Mouse (Mus musculus) left cerebral cortex, postnatal 25 days (tissue): ENCODE results near the gene Zbtb8os. TPM values are rescaled to one million over a fixed set of nuclear protein-coding genes. Genes with fewer than 3 reads are reported as not detected.
"Not testable (repeated sequence)": the region's sequence is repeated elsewhere in the genome, so short reads cannot be mapped to it uniquely, and the experiment has no call there.

Experiments
- DNase-seq, 2 experiments: peaks; one replicate each; pipeline ENCODE4 v3.0.0; 2022; ENCODE audit warnings: low spot score in 2 of 2, mixed read lengths in 1 of 2
- intact Hi-C: fragments of 180-260 bp; cut with DNase I; formaldehyde crosslinking; loops from one replicate; pipeline ENCODE4 v1.15.1; 2025
- total RNA-seq, 2 experiments: library from RNA; stranded (reverse); gene quantifications; 2 replicates each; pipeline ENCODE4 v1.2.3; 2021

Zbtb8os gene
- total RNA-seq, 2 experiments from 2014 or later, result 23.8 to 26.4 TPM

DNA sequence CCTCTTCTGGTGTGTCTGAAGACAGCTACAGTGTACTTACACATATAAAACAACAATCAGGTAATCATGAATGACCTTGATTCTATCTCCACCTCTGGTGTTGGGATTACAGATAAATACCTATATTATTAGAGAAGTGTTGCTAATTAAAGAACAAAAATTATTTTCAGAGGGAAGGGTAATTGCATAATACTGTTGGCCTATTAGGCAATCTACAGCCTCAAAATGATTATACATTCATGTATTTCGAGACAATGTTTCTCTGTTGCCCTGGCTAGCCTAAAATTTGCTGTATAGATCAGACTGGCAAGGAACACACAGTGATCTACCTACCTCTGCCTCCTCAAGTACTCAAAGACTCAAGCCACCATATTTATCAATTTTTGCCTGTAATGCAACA is 12.0 kb upstream of the Zbtb8os start:
- DNase-seq, result no peak
- intact Hi-C loops, result no loop called here

DNA sequence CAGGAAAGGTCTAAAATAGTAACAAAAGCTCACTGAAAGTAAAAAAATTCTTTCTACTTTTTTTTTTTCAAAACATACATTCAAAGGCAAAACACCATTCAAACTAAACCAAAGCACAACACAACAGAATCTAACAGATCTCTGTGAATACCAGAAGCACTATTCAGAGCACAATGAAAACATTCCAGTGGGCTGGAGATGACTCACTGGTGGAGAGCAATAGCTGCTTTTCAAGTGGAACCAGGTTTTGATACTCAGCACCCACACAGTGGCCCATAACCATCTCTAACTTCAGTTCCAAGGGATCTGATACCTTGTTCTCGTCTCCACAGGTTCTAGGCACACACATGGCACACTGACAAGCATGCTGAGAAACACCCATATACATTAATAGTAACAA is 10.7 kb upstream of the Zbtb8os start:
- intact Hi-C loops, result no loop called here
- DNase-seq, result peak in 1 of 2 experiments; percentile 64

DNA sequence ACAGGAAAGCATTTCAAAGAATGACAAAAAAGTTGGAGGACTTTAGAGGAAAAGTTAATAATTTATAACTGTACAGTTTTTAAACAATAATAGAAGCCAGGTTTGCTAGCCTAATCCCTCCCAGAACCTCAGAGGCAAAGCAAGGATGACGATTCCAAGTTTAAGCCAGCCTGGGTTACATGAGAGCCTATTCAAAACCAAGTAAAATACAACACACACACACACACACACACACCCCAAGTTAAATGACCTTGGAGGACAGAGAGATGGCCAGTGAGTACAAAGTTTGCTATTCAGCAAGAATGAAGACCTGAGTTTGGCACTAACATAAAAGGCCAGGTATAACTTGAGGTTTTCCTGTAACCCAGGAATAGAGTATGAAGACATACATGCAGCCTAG is 9.3 kb upstream of the Zbtb8os start:
- no peak for DNase-seq
- intact Hi-C loops, result no loop called here

DNA sequence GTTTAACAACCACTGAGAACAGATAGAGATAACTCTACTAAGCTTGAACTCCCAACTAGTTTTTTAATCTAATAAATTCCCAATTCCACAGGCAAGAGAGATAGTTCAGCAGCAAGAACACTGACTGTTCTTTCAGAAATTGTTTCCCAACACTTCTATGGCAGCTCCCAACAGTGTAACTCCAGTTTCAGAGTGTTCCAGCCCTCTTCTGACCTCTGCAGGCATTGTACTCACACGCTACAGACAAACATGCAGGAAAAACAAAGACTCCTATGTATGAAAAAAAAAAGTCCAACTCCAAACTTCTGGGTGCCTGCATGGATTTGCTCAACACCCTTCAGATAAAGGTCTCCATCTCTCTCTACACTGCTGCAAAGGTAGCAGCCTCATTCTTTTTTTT is 2.6 kb upstream of the Zbtb8os start:
- intact Hi-C loops, result no loop called here
- no peak for DNase-seq

DNA sequence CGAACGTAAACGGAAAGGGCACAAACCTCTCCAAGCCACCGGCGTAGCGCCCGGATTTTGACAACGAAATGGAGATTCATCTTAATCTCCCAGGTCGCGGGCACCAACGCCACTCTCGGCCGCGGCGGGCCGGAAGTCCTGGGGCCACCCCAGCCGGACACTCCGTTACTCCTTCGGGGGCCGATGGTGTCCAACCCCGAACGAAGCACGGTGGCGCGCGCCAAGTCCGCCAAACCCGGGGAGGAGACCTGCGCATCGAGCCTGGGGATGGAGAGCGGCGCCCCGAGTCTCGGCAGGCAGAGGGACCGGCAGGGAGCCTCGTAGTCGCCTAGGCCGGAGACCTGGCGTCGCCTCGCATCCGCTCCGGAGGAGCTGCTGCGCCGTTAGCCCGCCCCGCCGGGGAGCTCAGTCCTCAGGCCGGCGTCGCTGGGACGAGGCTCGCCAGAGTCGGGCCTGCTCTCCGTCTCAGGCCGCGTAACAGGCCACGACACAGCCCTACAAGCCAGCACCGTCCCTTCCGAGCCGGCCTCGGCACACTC is 749 bp upstream of the Zbtb8os start:
- intact Hi-C loops, result loop anchor here (1.0 kb wide), 1 partner anchor 127 kb away; the partner anchor contains the start of gene Bsdc1
- no peak for DNase-seq

DNA sequence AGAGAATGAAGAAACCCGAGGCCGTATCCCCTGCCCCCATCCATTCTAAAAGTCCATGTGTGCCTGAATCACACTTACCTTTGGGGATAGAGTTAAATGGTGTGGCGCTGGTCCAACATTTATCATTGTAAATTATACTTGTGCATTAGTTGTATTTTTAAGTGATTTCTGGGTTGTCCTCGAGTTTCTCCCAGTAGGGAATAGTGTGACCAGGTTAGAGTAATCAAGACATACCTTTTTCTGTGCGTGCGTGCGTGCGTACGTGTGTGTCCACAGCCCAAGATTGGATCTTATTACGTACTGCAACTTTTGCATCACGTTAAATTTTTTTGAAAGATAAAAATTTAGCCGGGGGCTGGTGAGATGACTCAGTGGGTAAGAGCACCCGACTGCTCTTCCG is 796 bp downstream of the Zbtb8os start:
- DNase-seq, result no peak
- intact Hi-C loops, result no loop called here

DNA sequence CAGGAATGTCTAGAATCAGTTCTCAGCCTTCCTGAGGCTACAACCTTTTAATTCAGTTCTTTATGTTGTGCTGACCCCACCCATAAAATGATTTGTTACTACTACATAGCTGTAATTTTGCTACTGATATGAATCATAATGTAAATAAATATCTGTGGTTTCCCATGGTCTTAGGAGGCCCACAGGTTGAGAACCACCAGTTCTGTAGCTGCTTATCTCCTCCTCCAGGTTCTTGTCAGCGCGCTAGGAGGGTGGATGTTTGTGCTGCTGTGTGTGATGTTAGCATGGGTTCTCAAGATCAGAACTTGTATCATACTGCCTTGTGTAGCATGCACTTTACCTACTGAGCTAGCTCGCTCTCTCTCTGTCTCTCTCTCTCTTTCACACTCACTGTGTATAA is 4.2 kb downstream of the Zbtb8os start:
- DNase-seq, result no peak
- intact Hi-C loops, result no loop called here

DNA sequence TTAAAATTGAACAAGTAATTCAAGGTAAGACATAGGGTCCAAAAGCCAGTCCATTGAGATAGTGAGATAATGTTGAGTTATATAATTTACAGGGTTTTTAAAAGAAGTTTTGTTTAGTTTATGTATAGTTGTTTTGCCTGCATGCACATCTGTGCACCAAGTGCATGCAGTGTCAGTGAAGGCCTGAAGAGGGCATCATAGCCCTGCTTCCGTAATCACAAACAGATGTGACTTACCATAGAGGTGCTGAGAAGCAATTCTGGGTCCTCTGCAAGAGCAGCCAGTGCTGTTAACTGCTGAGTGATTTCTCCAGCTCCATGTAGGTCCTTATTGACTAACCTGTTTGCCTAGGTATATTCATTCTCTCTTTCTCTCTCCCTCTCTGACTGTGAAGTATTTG is 6.4 kb downstream of the Zbtb8os start:
- intact Hi-C loops, result no loop called here

DNA sequence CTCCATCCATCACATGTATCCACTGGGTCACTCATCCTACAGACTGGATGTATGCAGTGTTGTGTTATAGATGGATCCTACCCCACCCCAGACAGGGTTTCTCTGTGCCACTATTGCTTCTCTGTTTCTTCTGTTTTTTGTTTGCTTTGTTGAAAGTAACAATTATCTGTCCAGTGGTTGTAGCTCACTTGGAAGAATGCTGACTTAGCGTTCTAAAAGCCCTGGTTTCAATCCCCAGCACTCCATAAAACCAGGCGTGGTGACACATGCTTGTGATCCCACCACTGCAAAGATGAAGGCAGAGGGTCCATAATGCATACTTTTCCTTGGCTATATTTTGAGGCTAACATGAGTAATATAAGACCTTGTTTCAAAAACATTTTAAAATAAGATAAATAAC is 7.2 kb downstream of the Zbtb8os start:
- no peak for DNase-seq
- intact Hi-C loops, result no loop called here

More for the DNA sequence above, 6.4 kb downstream of the Zbtb8os start:
- no peak for DNase-seq

DNA sequence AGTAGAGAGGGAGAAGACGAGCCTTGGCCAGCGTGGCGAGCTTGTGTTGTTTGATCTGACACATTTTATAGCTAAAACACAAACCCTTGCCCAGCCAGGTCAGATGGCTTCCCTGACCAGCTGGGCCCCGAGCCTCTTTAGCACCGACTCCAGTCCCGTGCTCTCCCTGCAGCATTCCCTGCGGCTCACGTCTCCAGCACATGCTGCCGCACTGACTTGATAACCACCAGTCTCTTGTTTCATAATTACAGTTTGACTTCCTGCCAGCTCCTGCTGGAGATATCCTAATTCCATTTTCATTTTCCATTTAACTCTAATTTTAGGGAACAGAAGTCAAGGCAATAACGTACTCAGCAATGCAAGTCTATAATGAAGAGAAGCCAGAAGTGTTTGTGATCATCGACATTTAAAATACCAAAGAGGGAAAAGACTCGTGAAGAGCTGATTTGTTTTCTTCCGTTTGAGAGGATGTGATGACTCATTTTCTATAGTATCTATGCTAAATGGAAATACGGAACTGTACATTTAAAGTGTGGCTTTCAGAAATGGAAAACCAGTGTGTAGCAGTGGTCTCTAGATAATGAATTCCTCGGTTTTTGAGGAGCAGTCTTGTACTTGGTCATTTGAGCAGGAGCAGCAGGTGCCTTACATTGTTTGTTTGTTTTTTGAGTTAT is 11.1 kb downstream of the Zbtb8os start:
- intact Hi-C loops, result no loop called here
- peak; percentile 62 to 67 for DNase-seq

DNA sequence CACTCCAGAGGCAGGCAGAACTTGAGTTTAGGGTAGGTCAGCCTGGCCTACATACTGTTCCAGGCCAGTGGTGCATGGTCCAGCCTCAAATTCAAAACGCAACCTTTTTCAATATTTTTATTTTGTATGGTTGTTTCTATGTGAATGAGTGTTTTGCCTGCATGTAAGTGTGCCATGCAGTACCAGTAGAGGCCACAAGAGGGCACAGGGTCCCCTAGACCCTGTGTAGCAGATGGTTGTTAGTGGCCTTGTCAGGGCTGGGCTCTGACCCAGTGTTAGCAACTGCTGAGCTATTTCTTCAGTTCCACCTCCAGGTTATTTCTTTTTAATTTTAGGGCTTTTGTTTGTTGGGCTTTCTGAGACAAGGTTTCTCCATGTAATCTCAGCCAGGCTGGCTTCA is 15.1 kb downstream of the Zbtb8os start:
- intact Hi-C loops, result loop anchor here (1.0 kb wide), 2 partner anchors 27 to 105 kb away; no protein-coding TSS in a partner anchor

DNA sequence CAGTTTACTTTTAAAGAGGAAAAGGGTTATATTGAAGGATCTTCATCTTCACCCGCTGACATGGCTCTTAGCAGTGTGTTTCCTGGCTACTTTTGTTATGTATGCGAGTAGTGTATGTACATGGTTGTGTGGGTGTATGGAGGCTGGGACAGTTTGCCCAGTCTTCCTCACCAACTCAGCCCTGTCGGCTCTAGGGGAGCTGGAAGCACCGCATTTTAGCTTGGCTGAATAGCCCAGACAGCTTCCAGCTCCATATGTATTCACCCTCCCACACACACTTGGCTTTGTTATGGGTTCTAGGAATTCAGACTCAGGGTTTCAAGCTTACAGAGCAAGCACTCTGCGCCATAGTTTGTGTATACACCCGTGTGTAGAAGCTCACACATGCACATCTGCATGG is 15.6 kb downstream of the Zbtb8os start:
- DNase-seq, result peak; percentile 54 to 91
- intact Hi-C loops, result loop anchor here (1.0 kb wide), 1 partner anchor 26 kb away; no protein-coding TSS in a partner anchor

More for the DNA sequence above, 15.1 kb downstream of the Zbtb8os start:
- peak; percentile 55 to 63 for DNase-seq

DNA sequence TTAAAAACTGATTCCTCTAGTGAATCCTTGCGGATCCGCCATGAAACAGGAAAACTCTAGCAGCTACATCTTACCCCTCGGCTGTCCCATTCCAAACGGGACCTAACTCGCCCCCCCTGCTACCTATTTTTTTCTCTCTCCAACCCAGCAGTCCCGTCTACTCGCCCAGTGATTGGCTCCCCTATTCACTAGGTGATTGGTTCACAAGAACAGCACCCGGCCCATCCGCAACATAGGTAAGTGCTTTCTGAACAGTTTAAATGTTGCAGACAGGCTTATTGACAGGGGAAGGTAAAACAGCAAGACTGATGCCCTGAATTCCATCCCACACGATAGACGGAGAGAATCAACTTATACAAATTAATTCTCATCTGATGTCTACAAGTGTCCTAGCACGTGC is 17.7 kb downstream of the Zbtb8os start:
- no peak for DNase-seq
- intact Hi-C loops, result no loop called here

DNA sequence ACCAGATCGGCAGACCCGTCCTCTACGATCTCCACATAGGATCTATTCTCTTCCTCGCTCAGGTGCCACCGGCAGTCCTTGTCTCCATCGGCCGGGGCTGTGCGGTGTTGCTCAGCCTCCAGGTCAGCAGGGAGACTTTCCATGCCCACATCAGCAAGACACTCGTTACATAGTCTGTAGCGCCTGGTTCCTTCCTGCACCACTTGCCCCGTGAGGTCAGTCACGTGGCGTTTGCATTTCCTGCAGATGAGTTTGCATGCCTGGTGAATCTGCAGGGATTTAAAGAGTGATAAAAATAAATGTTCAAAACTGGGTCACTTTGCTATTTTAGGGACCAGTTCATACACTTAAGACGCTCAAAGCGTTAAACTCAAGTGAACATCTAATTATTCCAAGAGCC is 18.7 kb downstream of the Zbtb8os start:
- peak; percentile 8 to 34 for DNase-seq
- intact Hi-C loops, result no loop called here

DNA sequence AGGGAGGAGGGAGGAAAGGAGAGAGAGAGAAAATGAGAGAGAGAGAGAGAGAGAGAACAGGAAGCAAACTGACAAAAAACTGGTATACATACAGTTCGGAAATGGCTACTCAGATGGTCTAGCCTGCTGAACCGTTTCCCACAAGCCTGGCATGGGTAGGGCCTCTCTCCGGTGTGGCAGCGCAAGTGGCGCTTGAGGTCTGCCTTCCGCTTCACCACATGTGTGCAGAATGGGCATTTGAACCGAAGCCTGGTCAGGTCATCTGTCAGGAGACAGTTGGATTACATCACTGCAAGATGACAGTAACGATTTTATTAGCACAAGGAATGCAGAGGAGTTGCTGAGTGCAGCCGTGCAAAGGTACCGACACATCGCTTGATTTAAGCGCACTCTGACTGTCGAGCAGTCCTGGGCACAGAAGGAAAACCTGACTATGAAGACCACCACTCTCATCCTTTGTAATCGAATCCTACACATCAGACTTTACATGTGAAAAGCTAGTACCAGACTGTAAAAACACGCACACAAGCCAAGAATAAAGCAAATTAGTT is 22.2 kb downstream of the Zbtb8os start:
- no peak for DNase-seq
- intact Hi-C loops, result no loop called here

DNA sequence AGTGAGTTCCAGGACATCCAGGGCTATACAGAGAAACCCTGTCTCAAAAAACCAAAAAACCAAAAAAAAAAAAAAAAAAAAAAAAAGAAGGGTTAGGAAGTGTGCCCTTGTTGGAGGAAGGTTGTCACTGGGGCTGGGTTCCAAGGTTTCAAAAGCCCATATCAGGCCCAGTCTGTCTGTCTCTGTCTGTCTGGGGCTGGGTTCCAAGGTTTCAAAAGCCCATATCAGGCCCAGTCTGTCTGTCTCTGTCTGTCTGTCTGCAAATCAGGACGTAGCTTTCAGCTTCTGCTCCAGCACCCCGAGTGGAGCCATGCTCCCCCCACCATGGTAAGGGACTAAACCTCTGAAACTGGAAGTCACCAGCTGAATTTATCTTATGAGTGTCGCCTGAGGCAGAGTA is 26.7 kb downstream of the Zbtb8os start:
- DNase-seq, intact Hi-C loops: not testable (repeated sequence)

DNA sequence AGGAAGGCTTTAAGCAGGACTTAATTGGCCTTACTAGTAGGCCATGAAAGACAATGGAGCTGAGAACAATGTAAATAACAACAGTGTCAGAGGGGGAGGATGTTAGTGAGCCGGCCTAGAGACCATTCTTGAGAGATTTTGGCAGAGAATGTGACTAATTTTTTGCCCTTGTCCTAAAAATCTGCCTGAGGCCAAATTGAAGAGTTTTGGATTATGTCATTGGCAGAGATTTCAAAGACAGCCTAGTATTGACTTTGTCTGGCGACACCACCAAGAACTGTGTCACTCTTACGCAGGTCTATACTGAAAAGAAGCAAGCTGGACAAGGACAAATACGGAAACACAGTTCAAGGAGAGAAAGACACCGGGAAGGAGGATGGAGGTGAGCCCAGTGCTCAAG is 27.3 kb downstream of the Zbtb8os start:
- intact Hi-C loops, result no loop called here

DNA sequence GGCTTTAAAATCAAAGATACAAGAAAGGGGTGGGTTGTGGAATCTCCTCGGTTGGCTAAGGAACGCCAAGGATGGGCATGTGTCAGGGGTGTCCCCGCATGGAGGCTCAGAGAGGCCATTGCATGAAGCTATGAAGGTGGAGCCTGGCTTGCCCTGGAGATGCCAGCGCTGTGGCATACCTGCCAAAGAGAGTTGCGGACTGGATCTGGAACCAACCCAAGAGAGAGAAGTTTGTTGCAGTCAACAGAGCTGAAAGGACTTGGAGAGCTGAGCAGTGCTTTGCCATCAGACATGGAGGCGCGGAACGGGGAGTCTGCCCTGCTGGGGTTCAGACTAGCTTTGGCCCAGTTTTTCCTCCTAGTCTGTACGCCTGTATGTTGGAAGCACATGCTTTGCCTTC is 28.0 kb downstream of the Zbtb8os start:
- no peak for DNase-seq
- intact Hi-C loops, result no loop called here

More for the DNA sequence above, 27.3 kb downstream of the Zbtb8os start:
- DNase-seq, result no peak

DNA sequence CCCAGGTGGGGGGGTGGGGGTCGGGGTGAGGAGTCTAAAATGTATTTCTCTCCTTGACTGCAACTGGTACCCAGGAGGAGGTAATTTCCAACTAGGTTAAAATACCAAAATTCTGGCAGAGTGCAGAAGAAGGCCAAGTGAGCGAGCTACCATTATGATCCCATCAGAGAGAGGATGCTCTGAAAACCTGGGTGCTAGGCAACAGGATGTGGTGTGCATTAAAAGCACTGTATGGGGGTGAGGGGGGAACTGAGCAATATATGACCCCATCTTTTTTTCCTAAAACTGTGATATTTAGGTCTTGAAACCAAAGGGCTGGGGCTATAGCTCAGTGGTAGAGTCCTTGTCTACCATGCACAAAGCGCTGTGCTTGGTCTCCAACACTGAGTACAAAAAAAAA is 28.9 kb downstream of the Zbtb8os start:
- no peak for DNase-seq
- intact Hi-C loops, result no loop called here

DNA sequence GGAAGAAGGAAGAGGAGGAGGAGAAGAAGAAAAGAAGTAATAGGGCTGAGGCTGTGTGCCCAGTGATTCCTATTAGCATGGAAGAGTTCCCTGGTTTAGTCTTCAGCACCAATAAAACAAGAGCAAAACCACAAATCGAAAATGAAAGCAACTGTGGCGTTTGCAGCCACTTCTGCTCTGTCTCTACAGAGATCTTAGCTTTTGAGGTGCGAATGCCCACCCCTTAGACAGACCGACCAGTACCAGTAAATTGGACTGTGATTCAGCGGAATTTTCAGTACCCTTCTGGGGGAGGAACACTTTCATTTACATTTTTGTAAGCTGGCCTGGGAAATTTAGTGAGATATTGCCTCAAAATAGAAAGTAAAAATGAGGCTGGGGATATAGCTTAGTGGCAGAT is 29.7 kb downstream of the Zbtb8os start:
- intact Hi-C loops, result no loop called here
- DNase-seq, result no peak

DNA sequence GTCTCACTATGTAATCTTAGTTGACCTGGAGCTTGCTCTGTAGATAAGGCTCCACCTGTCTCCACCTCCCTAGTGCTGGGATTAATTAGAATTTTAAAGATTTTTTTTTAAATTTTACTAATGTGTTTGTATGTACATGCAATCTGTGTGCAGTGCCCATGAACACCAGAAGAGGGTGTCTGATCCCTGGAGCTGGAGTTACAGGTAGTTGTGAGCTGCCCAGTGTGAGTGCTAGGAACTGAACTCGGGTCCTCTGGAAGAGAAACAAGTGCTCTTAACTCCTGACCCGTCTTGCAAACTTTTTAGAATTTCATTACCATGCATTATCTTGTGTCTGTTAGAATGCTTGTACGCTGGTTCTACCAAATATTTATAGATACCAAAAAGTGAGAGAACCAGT is 35.9 kb downstream of the Zbtb8os start:
- no peak for DNase-seq
- intact Hi-C loops, result no loop called here
